Comparison of ENCODE assay signal across 10 mouse cellular contexts in the genomic region with DNA sequence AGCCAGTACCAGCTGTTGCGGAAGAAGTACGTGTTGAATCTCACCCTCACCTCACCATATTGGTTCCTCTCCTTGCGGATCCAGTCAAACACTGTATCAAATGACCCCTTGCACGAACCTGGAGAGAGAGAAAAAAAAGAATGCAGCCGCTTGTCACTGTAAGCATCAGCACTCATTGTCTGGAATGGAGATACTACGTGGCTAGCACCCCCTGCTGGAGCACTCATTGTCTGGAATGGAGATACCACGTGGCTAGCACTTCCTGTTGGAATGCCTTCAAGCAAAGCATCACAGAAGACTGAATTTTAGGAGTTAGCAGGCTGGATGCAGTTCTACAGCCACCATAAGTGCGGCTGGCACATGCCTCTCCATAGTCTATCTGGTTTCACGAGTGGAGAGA. TPM values are rescaled to one million over a fixed set of nuclear protein-coding genes. Genes with fewer than 3 reads are reported as not detected.
A peak's percentile ranks its signal among the peaks of the same experiment; 100 is the strongest.
DNase-seq lines count a peak whose midpoint lies in the region; ATAC-seq and TF ChIP-seq lines count a peak whose summit lies in the region.
"Had no signal": no experiment of that assay in that cellular context is flagged by ENCODE, and none has a peak within 500 bp of the region (broad histone marks: within the 10 kb centered on the region; RNA-seq: fewer than 3 reads in every experiment).

No protein-coding gene starts in this region.

- H3K36me3 ChIP-seq in kidney, postnatal 0 days (ENCODE audit: insufficient read depth, low read length) = peaks cover 19% of the 10 kb centered on the region
- H3K36me3 ChIP-seq in E14TG2a.4 (ENCODE audit: insufficient read depth, low read length) = peaks cover 36% of the 10 kb centered on the region
- H3K36me3 ChIP-seq in embryonic facial prominence, embryonic 11.5 days (replicated peaks; ENCODE audit: control insufficient read depth, insufficient read depth, low read depth, low read length) = peaks cover 5% of the 10 kb centered on the region

- H3K4me2 ChIP-seq in kidney, postnatal 0 days (ENCODE audit: low read length) = no peak overlapping the region
- no peak overlapping the region for H3K4me2 ChIP-seq in embryonic facial prominence, embryonic 11.5 days (ENCODE audit: low read depth, low read length)

- no peaks in the 10 kb centered on the region for H3K4me1 ChIP-seq in kidney, postnatal 0 days (replicated peaks; ENCODE audit: insufficient read depth, low read length)
- H3K4me1 ChIP-seq in E14TG2a.4 (replicated peaks; ENCODE audit: low read depth, low read length) = peaks cover 26% of the 10 kb centered on the region
- H3K4me1 ChIP-seq in embryonic facial prominence, embryonic 11.5 days (ENCODE audit: control insufficient read depth, insufficient read depth, low read length) = no peaks in the 10 kb centered on the region

- H3K4me3 ChIP-seq in kidney, postnatal 0 days (replicated peaks; ENCODE audit: low read depth, low read length) = no peak overlapping the region
- peak overlapping the region; percentile 48 for H3K4me3 ChIP-seq in E14TG2a.4 (replicated peaks; ENCODE audit: low read length)
- no peak overlapping the region for H3K4me3 ChIP-seq in embryonic facial prominence, embryonic 11.5 days (ENCODE audit: low read depth, low read length)

- H3K27me3 ChIP-seq in kidney, postnatal 0 days (ENCODE audit: insufficient read depth, low read length) = no peaks in the 10 kb centered on the region
- peaks cover 6% of the 10 kb centered on the region for H3K27me3 ChIP-seq in E14TG2a.4 (ENCODE audit: insufficient read depth, low read length)
- no peaks in the 10 kb centered on the region for H3K27me3 ChIP-seq in embryonic facial prominence, embryonic 11.5 days (ENCODE audit: control insufficient read depth, insufficient read depth, low read length)

- no peak for ATAC-seq in kidney, postnatal 0 days (replicated peaks; ENCODE audit: low FRiP score, low read depth)
- ATAC-seq in embryonic facial prominence, embryonic 11.5 days (replicated peaks; ENCODE audit: insufficient number of reproducible peaks, low FRiP score, low TSS enrichment, low read depth) = no peak

- H3K9me3 ChIP-seq in kidney, postnatal 0 days (replicated peaks; ENCODE audit: low read length) = no peaks in the 10 kb centered on the region
- H3K9me3 ChIP-seq in E14TG2a.4 (ENCODE audit: low read length) = no peaks in the 10 kb centered on the region
- H3K9me3 ChIP-seq in embryonic facial prominence, embryonic 11.5 days (replicated peaks; ENCODE audit: control insufficient read depth, low read length) = no peaks in the 10 kb centered on the region

- DNase-seq in kidney, postnatal 0 days (ENCODE audit: low spot score) = peak; percentile 31
- DNase-seq in kidney, adult 18-20 months = no peak
- peak; percentile 36 for DNase-seq in 3T3-L1 (ENCODE audit: low read depth, low spot score)
- peak; percentile 38 for DNase-seq in embryonic facial prominence, embryonic 11.5 days (ENCODE audit: low spot score)
- no peak for DNase-seq in spleen, postnatal 10 days (ENCODE audit: low spot score in 2 of 2)
- DNase-seq in layer of hippocampus, postnatal 14 days (ENCODE audit: low spot score in 2 of 2) = no peak
- no peak for DNase-seq in gastrocnemius, postnatal 4 days (ENCODE audit: low spot score in 2 of 2)
- DNase-seq: cerebellum, postnatal 10 days; right cerebral cortex, postnatal 25 days had no signal

- H3K9ac ChIP-seq in kidney, postnatal 0 days (ENCODE audit: low read depth, low read length) = no peak overlapping the region
- H3K9ac ChIP-seq in embryonic facial prominence, embryonic 11.5 days (replicated peaks; ENCODE audit: low read length) = no peak overlapping the region

- peak; percentile 48 for TF ChIP-seq CTCF in kidney, postnatal 0 days (IDR thresholded peaks at IDR 0.05; ENCODE audit: low read depth)
- peak; percentile 50 for TF ChIP-seq CTCF in E14TG2a.4 (conservative IDR thresholded peaks at IDR 0.05; ENCODE audit: low read length)

- H3K27ac ChIP-seq in kidney, postnatal 0 days = no peak overlapping the region
- no peak overlapping the region for H3K27ac ChIP-seq in embryonic facial prominence, embryonic 11.5 days (replicated peaks; ENCODE audit: low read depth, low read length)

- 73% methylated on average over 9 of the region's 9 CpGs for WGBS in kidney, postnatal 0 days
- WGBS in embryonic facial prominence, embryonic 11.5 days = 69% methylated on average over 9 of the region's 9 CpGs

RNA-seq across cellular contexts. Expression of gene Mmp21, which starts 3.9 kb away (rescaled TPM):
- not detected in 2 replicates for polyA plus RNA-seq in kidney, postnatal 0 days (2015; fragmentation: Nextera tagmentation; extraction: Ambion mirVana)
- 0.13 and 0.14 TPM in 2 replicates for polyA plus RNA-seq in embryonic facial prominence, embryonic 11.5 days (2014; fragmentation: Nextera tagmentation; extraction: Ambion mirVana)
- not detected for total RNA-seq in layer of hippocampus, postnatal 14 days (2021)
- not detected for total RNA-seq in gastrocnemius, postnatal 4 days (2021)

RNA-seq across cellular contexts. Expression of gene Bccip, which starts 33.1 kb away (rescaled TPM):
- polyA plus RNA-seq in kidney, postnatal 0 days (2015; fragmentation: Nextera tagmentation; extraction: Ambion mirVana) = 163 and 176 TPM in 2 replicates
- 202 and 220 TPM in 2 replicates for polyA plus RNA-seq in embryonic facial prominence, embryonic 11.5 days (2014; fragmentation: Nextera tagmentation; extraction: Ambion mirVana)
- total RNA-seq in layer of hippocampus, postnatal 14 days (2021) = 10 to 100 TPM; 56.1 to 64.7 TPM
- 10 to 100 TPM; 54.7 to 58.7 TPM for total RNA-seq in gastrocnemius, postnatal 4 days (2021)

RNA-seq across cellular contexts. Expression of gene Uros, which starts 33.9 kb away (rescaled TPM):
- polyA plus RNA-seq in kidney, postnatal 0 days (2015; fragmentation: Nextera tagmentation; extraction: Ambion mirVana) = 22.6 and 27.8 TPM in 2 replicates
- 41.0 and 42.0 TPM in 2 replicates for polyA plus RNA-seq in embryonic facial prominence, embryonic 11.5 days (2014; fragmentation: Nextera tagmentation; extraction: Ambion mirVana)
- total RNA-seq in layer of hippocampus, postnatal 14 days (2021) = 10 to 100 TPM; 19.8 to 20.8 TPM
- 10 to 100 TPM; 13.7 to 15.9 TPM for total RNA-seq in gastrocnemius, postnatal 4 days (2021)

RNA-seq across cellular contexts. Expression of gene Edrf1, which starts 38.7 kb away (rescaled TPM):
- polyA plus RNA-seq in kidney, postnatal 0 days (2015; fragmentation: Nextera tagmentation; extraction: Ambion mirVana) = 14.3 and 15.4 TPM in 2 replicates
- polyA plus RNA-seq in embryonic facial prominence, embryonic 11.5 days (2014; fragmentation: Nextera tagmentation; extraction: Ambion mirVana) = 29.2 and 37.2 TPM in 2 replicates
- total RNA-seq in layer of hippocampus, postnatal 14 days (2021) = 10 to 100 TPM; 27.8 to 29.4 TPM
- 10 to 100 TPM; 14.6 to 15.1 TPM for total RNA-seq in gastrocnemius, postnatal 4 days (2021)

Comparison
In these comparisons a context has a peak if more than half of its experiments do, and no peak if none do; other contexts are left out.
1. DNase-seq: peak in kidney, postnatal 0 days (single experiment), 3T3-L1 (single experiment) and embryonic facial prominence, embryonic 11.5 days (single experiment); none in kidney, adult 18-20 months (single experiment), spleen, postnatal 10 days (0 of 2), layer of hippocampus, postnatal 14 days (0 of 2) and gastrocnemius, postnatal 4 days (0 of 2).